Mouse (Mus musculus): ENCODE results near the gene Gm9507. TPM values are rescaled to one million over a fixed set of nuclear protein-coding genes. Genes with fewer than 3 reads are reported as not detected.
"Not testable (repeated sequence)": the region's sequence is repeated elsewhere in the genome, so short reads cannot be mapped to it uniquely, and the experiment has no call there.

The Gm9507 gene
- total RNA-seq, 4 experiments from 2014 or later = not detected

GRCm38 (mm10) chr10:77771225-77771624 lies 40.4 kb downstream of the Gm9507 start, which contains the start of gene Gm3238:
TSS of gene Gm3238 (minus strand) at chr10:77771325.
- DNase-seq = not testable (repeated sequence)

GRCm38 (mm10) chr10:77769727-77770126 lies 41.9 kb downstream of the Gm9507 start:
- DNase-seq = no peak

Other genes starting within 250 kb of the Gm9507 start
- 100 to 1,000 TPM; 207 to 236 (median 225) TPM for gene Pttg1ip, start 230.1 kb downstream of the Gm9507 start, total RNA-seq (2022)
- gene Sumo3, start 205.7 kb downstream of the Gm9507 start, total RNA-seq (2022) = 100 to 1,000 TPM in 3 of 4 experiments, 10 to 100 TPM in 1; 98.9 to 125 (median 115) TPM
- gene Gm49325, start 205.6 kb downstream of the Gm9507 start, total RNA-seq (2022) = 10 to 100 TPM; 15.2 to 24.8 (median 18.1) TPM
- 10 to 100 TPM; 46.0 to 63.0 (median 53.7) TPM for gene Ube2g2, start 189.6 kb downstream of the Gm9507 start, total RNA-seq (2022)
- gene Tspear, start 125.3 kb downstream of the Gm9507 start, total RNA-seq (2022) = 1 to 10 TPM in 1 of 4 experiments, under 1 TPM in 3; 0.15 to 1.4 (median 0.81) TPM
- not detected for gene Gm19402, start 121.1 kb downstream of the Gm9507 start, total RNA-seq (2022)
- not detected for gene Gm9508, start 114.6 kb downstream of the Gm9507 start, total RNA-seq (2022)
- gene Gm10272, start 105.2 kb downstream of the Gm9507 start, total RNA-seq (2022) = not detected
- not detected for gene Gm10024, start 100.4 kb downstream of the Gm9507 start, total RNA-seq (2022)
- gene Gm10142, start 96.0 kb downstream of the Gm9507 start, total RNA-seq (2022) = not detected
- gene Krtap12-1, start 91.2 kb downstream of the Gm9507 start, total RNA-seq (2022) = not detected
- gene Gm10100, start 85.4 kb downstream of the Gm9507 start, total RNA-seq (2022) = not detected
- gene Gm18596, start 69.2 kb downstream of the Gm9507 start, total RNA-seq (2022) = not detected
- gene Gm9736, start 60.5 kb downstream of the Gm9507 start, total RNA-seq (2022) = not detected
- gene Gm3233, start 52.2 kb downstream of the Gm9507 start, total RNA-seq (2022) = not detected
- gene Gm3238, start 40.5 kb downstream of the Gm9507 start, total RNA-seq (2022) = not detected
- not detected for gene Gm7138, start 34.9 kb downstream of the Gm9507 start, total RNA-seq (2022)
- not detected for gene Gm3250, start 29.3 kb downstream of the Gm9507 start, total RNA-seq (2022)
- gene Gm7137, start 23.6 kb downstream of the Gm9507 start, total RNA-seq (2022) = not detected
- gene Gm9639, start 16.8 kb downstream of the Gm9507 start, total RNA-seq (2022) = not detected
- gene Gm19668, start 12.7 kb downstream of the Gm9507 start, total RNA-seq (2022) = not detected
- gene Gm2696, start 2.8 kb upstream of the Gm9507 start, total RNA-seq (2022) = not detected
- not detected for gene Krtap10-4, start 15.3 kb upstream of the Gm9507 start, total RNA-seq (2022)
- gene Krtap10-10, start 24.1 kb upstream of the Gm9507 start, total RNA-seq (2022) = not detected
- gene Gm36176, start 35.0 kb upstream of the Gm9507 start, total RNA-seq (2022) = not detected
- gene Gm10318, start 41.0 kb upstream of the Gm9507 start, total RNA-seq (2022) = not detected
- not detected for gene Gm3285, start 50.1 kb upstream of the Gm9507 start, total RNA-seq (2022)
- gene Lrrc3, start 90.7 kb upstream of the Gm9507 start, total RNA-seq (2022) = 10 to 100 TPM in 1 of 4 experiments, 1 to 10 TPM in 3; 5.5 to 10.8 (median 7.3) TPM
- gene Trpm2, start 158.7 kb upstream of the Gm9507 start, total RNA-seq (2022) = 10 to 100 TPM in 2 of 4 experiments, 1 to 10 TPM in 2; 2.2 to 10.4 (median 7.6) TPM
- 10 to 100 TPM; 18.8 to 41.2 (median 28.6) TPM for gene 1810043G02Rik, start 166.7 kb upstream of the Gm9507 start, total RNA-seq (2022)
- gene Pfkl, start 198.2 kb upstream of the Gm9507 start, total RNA-seq (2022) = 100 to 1,000 TPM in 1 of 4 experiments, 10 to 100 TPM in 3; 79.7 to 108 (median 89.6) TPM
- gene Dnmt3l, start 230.1 kb upstream of the Gm9507 start, total RNA-seq (2022) = 10 to 100 TPM in 3 of 4 experiments, 1 to 10 TPM in 1; 4.3 to 41.2 (median 20.8) TPM
- not detected for gene Aire, start 231.8 kb upstream of the Gm9507 start, total RNA-seq (2022)